Mouse (Mus musculus): ENCODE measurements around the gene Tlx3. TPM values are rescaled to one million over a fixed set of nuclear protein-coding genes. Genes with fewer than 3 reads are reported as not detected.

Tlx3 gene
- total and polyA plus RNA-seq, 2 experiments from 2014 or later, result 11.3 to 39.4 TPM

- no peak for DNase-seq (ENCODE audit: low spot score)
- TF ChIP-seq CTCF (IDR thresholded peaks at IDR 0.05; ENCODE audit: low read depth), result no peak
- Histone ChIP-seq H3K4me2 (ENCODE audit: low read depth, low read length) (no peak overlapping the region), H3K27ac (no peak overlapping the region), H3K4me1 (ENCODE audit: insufficient read depth, low read length) (no peaks in the 10 kb centered on the region), H3K9ac (replicated peaks; ENCODE audit: low read length) (no peak overlapping the region), H3K4me3 (ENCODE audit: low read length) (no peak overlapping the region), H3K27me3 (ENCODE audit: insufficient read depth, low read length) (no peaks in the 10 kb centered on the region), H3K36me3 (ENCODE audit: insufficient read depth, low read length) (peaks cover 50% of the 10 kb centered on the region), H3K9me3 (ENCODE audit: low read length) (no peaks in the 10 kb centered on the region)
- WGBS, result 85% methylated on average over 1 of the region's 1 CpGs
- ATAC-seq, result no peak
These were observed 50.4 kb downstream of the Tlx3 start for GRCm38 (mm10) chr11:33152997-33153396.

- peaks cover 47% of the 10 kb centered on the region for H3K36me3 ChIP-seq (ENCODE audit: insufficient read depth, low read length)
- no peak overlapping the region for H3K4me2 ChIP-seq (ENCODE audit: low read depth, low read length)
- H3K27ac ChIP-seq, result no peak overlapping the region
- no peaks in the 10 kb centered on the region for H3K9me3 ChIP-seq (ENCODE audit: low read length)
- no peak for TF ChIP-seq CTCF (IDR thresholded peaks at IDR 0.05; ENCODE audit: low read depth)
- ATAC-seq, result no peak
- H3K27me3 ChIP-seq (ENCODE audit: insufficient read depth, low read length), result no peaks in the 10 kb centered on the region
- no peak for DNase-seq (ENCODE audit: low spot score)
- H3K4me1 ChIP-seq (ENCODE audit: insufficient read depth, low read length), result no peaks in the 10 kb centered on the region
- WGBS, result 83% methylated on average over 4 of the region's 4 CpGs
- H3K9ac ChIP-seq (replicated peaks; ENCODE audit: low read length), result no peak overlapping the region
- H3K4me3 ChIP-seq (ENCODE audit: low read length), result no peak overlapping the region
These were observed 51.6 kb downstream of the Tlx3 start for GRCm38 (mm10) chr11:33151780-33152145.

GRCm38 (mm10) chr11:33151128-33151779, 52.1 kb downstream of the Tlx3 start:
- 79% methylated on average over 3 of the region's 3 CpGs for WGBS

More at GRCm38 (mm10) chr11:33151128-33151779, 52.1 kb downstream of the Tlx3 start:
- Histone ChIP-seq H3K9ac (replicated peaks; ENCODE audit: low read length) (no peak overlapping the region), H3K27me3 (ENCODE audit: insufficient read depth, low read length) (no peaks in the 10 kb centered on the region), H3K27ac (no peak overlapping the region), H3K36me3 (ENCODE audit: insufficient read depth, low read length) (peaks cover 42% of the 10 kb centered on the region), H3K9me3 (ENCODE audit: low read length) (no peaks in the 10 kb centered on the region), H3K4me3 (ENCODE audit: low read length) (no peak overlapping the region), H3K4me2 (ENCODE audit: low read depth, low read length) (no peak overlapping the region), H3K4me1 (ENCODE audit: insufficient read depth, low read length) (no peaks in the 10 kb centered on the region)
- DNase-seq (ENCODE audit: low spot score) (no peak), ATAC-seq (no peak)
- no peak for TF ChIP-seq CTCF (IDR thresholded peaks at IDR 0.05; ENCODE audit: low read depth)

Other genes with a start within 250 kb of the Tlx3 start
- 6.3 and 10.1 TPM in 2 replicates for gene Fgf18, start 56.2 kb downstream of the Tlx3 start, total RNA-seq (2014; rRNA removed)
- 10.0 and 10.3 TPM in 2 replicates for gene Fgf18, start 56.2 kb downstream of the Tlx3 start, polyA plus RNA-seq (2015; fragmentation: Nextera tagmentation; extraction: Ambion mirVana)
- gene Npm1, start 40.4 kb downstream of the Tlx3 start, total RNA-seq (2014; rRNA removed), result 143 and 182 TPM in 2 replicates
- gene Npm1, start 40.4 kb downstream of the Tlx3 start, polyA plus RNA-seq (2015; fragmentation: Nextera tagmentation; extraction: Ambion mirVana), result 395 and 396 TPM in 2 replicates
- gene Gm12117, start 73.1 kb upstream of the Tlx3 start, total RNA-seq (2014; rRNA removed), result not detected in 2 replicates
- not detected in 2 replicates for gene Gm12117, start 73.1 kb upstream of the Tlx3 start, polyA plus RNA-seq (2015; fragmentation: Nextera tagmentation; extraction: Ambion mirVana)